Mouse (Mus musculus) kidney, postnatal 36 days (tissue): ENCODE measurements around the gene C3.

Source experiments
- DNase-seq, 2 experiments: peaks; one replicate each; pipeline ENCODE4 v3.0.0; 2021 to 2022; ENCODE audit warnings: mixed read lengths in 2 of 2

C3 gene

DNA sequence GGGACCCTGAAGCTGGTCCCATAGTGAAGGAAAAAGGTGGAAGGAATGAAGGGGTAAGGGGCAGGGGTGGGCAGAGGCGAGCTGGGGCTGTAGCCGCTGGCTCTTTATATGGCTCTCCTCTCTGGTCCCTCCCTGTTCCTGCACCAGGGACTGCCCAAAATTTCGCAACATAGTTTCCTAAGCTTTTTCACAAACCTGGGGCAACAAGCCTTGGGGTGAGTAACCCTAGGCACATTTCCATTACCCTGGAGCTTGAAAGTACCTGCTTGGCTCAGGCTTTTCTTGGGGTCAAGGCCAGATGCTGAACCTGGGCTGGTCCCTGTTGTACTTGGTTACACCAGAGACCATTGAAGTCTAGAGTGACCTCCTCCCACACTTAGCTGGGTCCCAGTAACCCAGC lies at the start of gene C3:
TSS of gene C3 (minus strand) at position 123 of the 400 bp plus-strand sequence.
- peak; percentile 66 to 67 for DNase-seq

DNA sequence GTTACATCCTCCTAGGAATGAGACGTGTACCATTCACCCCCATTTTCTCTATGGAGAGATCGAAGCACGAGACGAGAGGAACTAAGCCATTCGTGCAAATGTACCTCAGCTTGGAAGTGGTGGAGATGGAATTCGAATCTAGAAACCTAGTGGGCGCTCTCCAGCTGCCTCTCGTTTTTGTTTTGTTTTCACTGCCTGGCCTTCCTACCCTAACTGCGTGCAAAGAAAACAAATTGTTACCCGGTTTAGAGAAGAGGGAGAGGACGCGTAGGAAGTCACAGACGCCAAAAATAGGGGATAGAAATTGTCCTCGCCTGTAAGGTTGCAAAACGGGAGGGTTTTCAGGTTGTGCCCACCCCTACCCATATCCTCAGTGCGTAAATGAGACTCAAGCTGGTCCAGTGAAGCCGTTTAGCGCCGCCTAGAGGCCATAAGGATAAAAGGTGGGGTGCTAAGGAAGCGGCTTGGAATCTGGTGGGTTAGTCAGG lies 48.7 kb upstream of the C3 start:
- peak; percentile 83 to 87 for DNase-seq

DNA sequence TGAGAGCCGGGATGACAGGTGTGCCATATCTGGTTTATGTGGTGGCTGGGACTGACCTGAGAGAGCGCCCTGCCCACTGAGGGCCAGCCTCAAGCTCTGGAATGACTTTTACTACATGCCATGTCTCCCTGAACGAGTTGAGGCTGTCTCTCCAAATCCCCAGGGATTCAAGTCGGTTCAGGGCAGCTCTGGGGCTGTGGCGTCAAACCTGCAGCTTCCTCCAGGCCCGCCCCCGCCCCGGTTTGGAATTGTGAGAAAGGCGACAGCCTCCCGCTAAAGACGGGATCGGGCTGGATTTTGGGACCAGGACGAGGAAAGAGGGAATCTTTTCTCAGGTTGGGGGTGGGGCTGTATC lies 48.0 kb upstream of the C3 start:
- DNase-seq = no peak

GRCm38 (mm10) chr17:57275111-57275996 lies 47.4 kb upstream of the C3 start:
- peak; percentile 94 to 97 for DNase-seq

- no peak for DNase-seq
Measured at GRCm38 (mm10) chr17:57274686-57275085, 46.8 kb upstream of the C3 start.

- no peak for DNase-seq
Measured at GRCm38 (mm10) chr17:57273846-57274245, 45.9 kb upstream of the C3 start.

- peak in 1 of 2 experiments; percentile 58 for DNase-seq
Measured at GRCm38 (mm10) chr17:57271301-57271700, 43.4 kb upstream of the C3 start.

DNA sequence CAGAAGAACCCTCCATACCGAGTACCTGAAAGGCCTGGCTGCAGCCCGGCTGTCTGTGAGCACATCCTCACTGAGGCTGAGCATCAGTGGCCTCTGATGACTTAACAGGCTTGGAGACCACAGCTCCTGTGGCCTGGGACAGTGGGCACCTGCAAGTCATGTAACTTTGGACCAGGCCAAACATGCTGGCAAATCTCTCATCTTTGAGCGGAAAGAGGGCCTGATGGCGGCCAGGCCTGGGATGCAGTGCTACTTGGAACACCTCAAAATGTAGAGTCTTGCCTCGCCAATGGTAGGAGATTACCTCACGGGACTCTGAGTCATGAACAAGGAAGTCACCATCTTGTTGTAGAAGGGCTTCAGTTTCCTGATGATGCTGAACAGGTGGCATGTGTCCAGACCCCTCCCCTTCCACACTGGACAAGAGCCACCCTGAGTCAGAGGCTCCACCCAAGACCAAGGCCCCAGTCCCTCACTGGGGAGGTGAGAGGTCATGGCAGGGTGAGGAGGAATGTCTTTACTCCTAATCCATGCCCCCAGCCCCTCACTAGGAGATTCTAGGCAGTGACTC lies 39.7 kb upstream of the C3 start:
- no peak for DNase-seq

GRCm38 (mm10) chr17:57264972-57265945 lies 37.3 kb upstream of the C3 start:
- DNase-seq = peak; percentile 94

DNA sequence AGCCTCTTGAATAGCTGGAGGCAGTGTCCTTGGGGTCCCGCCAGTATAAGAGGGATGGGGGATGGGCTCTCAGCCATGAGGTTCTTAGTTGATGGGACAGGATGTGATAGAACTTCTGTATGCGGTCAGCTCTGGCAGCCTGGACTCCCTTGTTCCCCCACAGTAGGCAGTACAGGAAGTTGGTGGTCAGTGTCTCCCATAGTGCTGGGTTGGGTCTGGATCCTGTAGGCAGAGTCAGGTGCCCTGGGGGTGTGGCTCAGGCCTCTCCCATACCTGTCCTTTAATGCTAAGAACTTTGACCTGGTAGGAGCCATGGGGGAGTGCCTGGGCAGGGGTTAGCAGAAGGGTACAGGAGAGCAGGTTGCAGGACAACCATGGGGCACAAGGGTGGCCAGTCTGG lies 36.2 kb upstream of the C3 start:
- no peak for DNase-seq

- no peak for DNase-seq
Measured at GRCm38 (mm10) chr17:57262901-57263550, 35.1 kb upstream of the C3 start.

GRCm38 (mm10) chr17:57261796-57262195 lies 33.9 kb upstream of the C3 start:
- DNase-seq = no peak

DNA sequence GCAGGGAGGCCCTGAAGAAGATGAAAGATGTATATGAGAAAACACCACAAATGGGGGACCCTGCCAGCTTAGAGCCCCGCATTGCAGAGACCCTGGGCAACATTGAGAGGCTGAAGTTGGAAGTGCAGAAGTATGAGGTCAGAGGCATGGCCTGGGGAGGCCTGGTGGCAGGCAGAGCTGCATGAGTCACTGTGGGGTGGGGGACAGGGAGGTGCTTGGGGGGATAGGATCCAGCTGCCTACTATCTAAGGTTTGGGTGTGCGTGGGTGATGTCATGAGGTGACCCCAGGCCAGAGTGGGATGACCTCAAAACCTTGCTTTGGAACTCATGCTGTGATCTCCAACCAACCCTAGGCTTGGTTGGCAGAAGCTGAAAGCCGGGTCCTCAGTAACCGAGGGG lies 33.4 kb upstream of the C3 start:
- no peak for DNase-seq

DNA sequence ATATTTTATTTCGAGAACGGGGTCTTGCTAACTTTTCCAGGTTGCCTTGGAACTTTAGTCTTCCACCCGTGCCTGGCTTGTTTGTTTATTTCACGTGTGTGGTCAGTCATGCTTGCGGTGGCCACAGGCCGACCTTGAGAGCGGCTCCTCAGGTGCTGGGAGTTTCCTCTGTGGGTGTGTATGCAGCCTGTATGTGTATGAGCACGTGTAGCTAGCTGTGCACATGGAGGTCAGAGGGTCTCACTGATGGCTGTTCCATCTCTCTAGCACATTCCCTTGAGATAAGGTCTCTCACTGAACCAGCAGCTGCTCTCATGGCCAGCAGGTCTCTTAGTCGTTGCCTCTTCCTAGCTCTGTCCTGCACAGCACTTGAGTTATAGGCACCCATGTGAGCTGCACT lies 32.4 kb upstream of the C3 start:
- no peak for DNase-seq

DNA sequence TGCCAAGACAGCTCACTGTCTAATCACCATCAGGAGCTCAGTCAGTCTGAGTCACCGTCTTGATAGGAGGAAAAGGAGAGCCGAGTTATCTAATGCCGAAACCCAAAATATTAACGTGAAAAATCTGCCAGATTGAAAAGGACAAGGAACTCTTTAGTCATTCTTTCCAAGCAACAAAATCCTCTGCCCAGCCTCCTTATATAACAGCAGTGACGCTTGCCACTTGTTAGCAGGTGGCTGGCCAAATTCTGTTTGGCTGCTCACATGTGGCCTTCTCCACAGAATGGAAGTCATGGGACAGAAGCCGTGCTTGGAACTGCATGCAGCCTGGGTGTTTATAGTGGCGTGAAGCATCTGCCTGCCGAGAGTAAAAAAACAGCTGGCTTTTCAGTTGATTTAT lies 31.8 kb upstream of the C3 start:
- no peak for DNase-seq

GRCm38 (mm10) chr17:57258191-57258590 lies 30.3 kb upstream of the C3 start:
- no peak for DNase-seq

DNA sequence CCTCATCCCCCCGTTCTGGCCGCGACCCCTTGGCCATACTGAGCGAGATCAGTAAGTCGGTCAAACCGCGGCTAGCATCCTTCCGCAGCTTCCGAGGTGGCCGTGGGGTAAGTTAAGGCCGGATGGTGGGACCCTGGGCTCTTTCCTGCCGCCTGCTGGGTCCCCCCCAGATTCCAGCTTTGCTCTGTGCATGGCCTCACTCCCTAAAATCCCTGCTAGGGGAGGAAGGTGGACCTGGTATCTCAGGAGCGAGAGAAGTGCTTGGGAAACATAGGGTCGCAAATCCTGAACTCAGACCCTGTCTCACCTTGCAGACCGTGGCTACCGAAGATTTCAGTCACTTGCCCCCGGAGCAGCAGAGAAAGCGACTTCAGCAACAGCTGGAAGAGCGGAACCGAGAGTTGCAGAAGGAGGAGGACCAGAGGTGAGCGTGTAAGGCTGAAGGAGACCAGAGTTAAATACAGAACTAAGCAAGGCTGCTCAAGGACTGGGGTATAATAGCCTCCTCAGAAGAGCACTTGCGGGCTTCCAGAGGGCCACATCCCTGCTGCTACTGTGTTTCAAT lies 29.1 kb upstream of the C3 start:
- no peak for DNase-seq

- DNase-seq = peak in 1 of 2 experiments; percentile 62
Measured at GRCm38 (mm10) chr17:57255354-57255753, 27.4 kb upstream of the C3 start.

DNA sequence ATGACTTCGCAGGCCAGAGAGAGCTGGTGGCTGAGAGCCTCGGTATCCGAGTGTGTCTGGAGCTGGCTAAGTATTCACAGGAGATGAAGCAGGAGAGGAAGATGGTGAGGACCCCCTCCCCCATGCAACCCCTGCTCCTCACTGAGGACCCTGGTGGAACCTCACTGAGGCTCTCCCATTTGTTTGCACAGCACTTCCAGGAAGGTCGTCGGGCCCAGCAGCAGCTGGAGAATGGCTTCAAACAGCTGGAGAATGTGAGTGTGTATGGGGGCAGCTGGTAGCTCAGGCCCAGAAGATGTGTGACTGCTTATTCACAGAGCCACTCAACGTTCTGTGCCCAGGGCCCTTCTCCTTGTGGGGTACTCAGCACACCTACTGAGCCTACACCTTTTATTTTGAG lies 25.4 kb upstream of the C3 start:
- no peak for DNase-seq

DNA sequence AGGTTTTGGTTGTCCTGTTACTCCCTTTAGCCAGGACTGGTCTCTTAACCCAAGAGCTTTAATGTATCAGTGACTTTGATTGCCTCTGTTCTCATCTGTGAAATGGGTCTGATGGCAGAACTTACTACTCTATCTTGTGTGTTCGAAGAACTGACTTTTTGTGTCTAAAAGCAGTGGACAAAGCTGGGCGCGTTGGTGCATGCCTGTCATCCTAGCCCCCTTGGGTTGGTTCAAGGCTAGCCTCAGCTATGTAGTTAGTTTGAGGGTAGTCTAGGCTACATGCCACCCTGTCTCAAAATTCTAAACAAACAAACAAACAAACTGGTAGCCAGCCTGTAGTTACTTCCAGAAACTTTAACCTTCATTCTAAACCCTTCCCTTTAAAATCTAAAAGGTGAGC lies 23.5 kb upstream of the C3 start:
- no peak for DNase-seq

- DNase-seq = peak; percentile 71 to 76
Measured at GRCm38 (mm10) chr17:57250461-57251160, 22.7 kb upstream of the C3 start.
